Mouse (Mus musculus) hindbrain, embryonic 11.5 days (tissue): Measurements from ENCODE around the gene Pgf. TPM values are rescaled to one million over a fixed set of nuclear protein-coding genes. Genes with fewer than 3 reads are reported as not detected.
"Not testable (repeated sequence)": the region's sequence is repeated elsewhere in the genome, so short reads cannot be mapped to it uniquely, and the experiment has no call there.

ENCODE experiments used
- ATAC-seq: fragments of 200-750 bp; cut with Nextera tagmentation; 2 replicates; pipeline ENCODE4 v1.8.0; 2017; ENCODE audit warnings: mild to moderate bottlenecking, moderate TSS enrichment, moderate library complexity; ENCODE audit not compliant: low FRiP score
- DNase-seq: peaks from one replicate; pipeline ENCODE4 v3.0.0-alpha.2; 2015; ENCODE audit warnings: low spot score
- H3K27ac ChIP-seq: fragments of 300-500 bp; sonication (generic); 2 replicates; pipeline ENCODE4 v1.5.1; 2014; ENCODE audit warnings: mild to moderate bottlenecking, low read depth, low read length
- H3K27me3 ChIP-seq: fragments of 300-500 bp; sonication (generic); 2 replicates; pipeline ENCODE4 v1.6.1; 2014; ENCODE audit warnings: mild to moderate bottlenecking, low read length, moderate library complexity, mixed read lengths; ENCODE audit not compliant: control insufficient read depth, insufficient read depth
- H3K36me3 ChIP-seq: fragments of 300-500 bp; sonication (generic); 2 replicates; pipeline ENCODE4 v1.6.1; 2014; ENCODE audit warnings: mild to moderate bottlenecking, low read length, moderate library complexity, mixed read lengths; ENCODE audit not compliant: control insufficient read depth, insufficient read depth
- H3K4me1 ChIP-seq: fragments of 300-500 bp; sonication (generic); replicated peaks from 2 replicates; pipeline ENCODE4 v1.6.1; 2014; ENCODE audit warnings: low read length, mixed read lengths; ENCODE audit not compliant: control insufficient read depth, insufficient read depth
- H3K4me2 ChIP-seq: fragments of 300-500 bp; sonication (generic); replicated peaks from 2 replicates; pipeline ENCODE4 v1.6.1; 2014; ENCODE audit warnings: mild to moderate bottlenecking, low read depth, low read length
- H3K4me3 ChIP-seq: fragments of 300-500 bp; sonication (generic); 2 replicates; pipeline ENCODE4 v1.5.1; 2014; ENCODE audit warnings: low read depth, low read length
- H3K9ac ChIP-seq: fragments of 300-500 bp; sonication (generic); 2 replicates; pipeline ENCODE4 v1.6.1; 2014; ENCODE audit warnings: low read depth, low read length
- H3K9me3 ChIP-seq: fragments of 300-500 bp; sonication (generic); 2 replicates; pipeline ENCODE4 v1.6.1; 2016; ENCODE audit warnings: low read length; ENCODE audit not compliant: control insufficient read depth
- WGBS: fragments of 180-500 bp; shearing (Covaris S2); extraction: QIAGEN DNeasy Blood & Tissue Kit; methylation state at CpG from one replicate; pipeline ENCODE4 v1.1.7; 2014; 5-methylcytosine and 5-hydroxymethylcytosine counted together
- polyA plus RNA-seq: library from polyadenylated mRNA; unstranded; fragments of >200 nt; fragmentation: Nextera tagmentation; extraction: Ambion mirVana; gene quantifications from 2 replicates; pipeline ENCODE4 v1.2.1, GENCODE M21; 2014

Gene Pgf
- polyA plus RNA-seq, 1 experiment from 2014 or later = 7.8 TPM

- H3K27me3 ChIP-seq = peaks cover 5% of the 10 kb centered on the region; the same call in 1 of the 2 replicates
- H3K4me1 ChIP-seq = peaks cover 4% of the 10 kb centered on the region
- DNase-seq = no peak
- H3K4me2 ChIP-seq = no peak overlapping the region
- H3K4me3 ChIP-seq = no peak overlapping the region
- H3K27ac ChIP-seq = no peak overlapping the region
- WGBS = 29% methylated on average over 9 of the region's 11 CpGs
- no peaks in the 10 kb centered on the region for H3K36me3 ChIP-seq
- H3K9ac ChIP-seq = no peak overlapping the region
- no peaks in the 10 kb centered on the region for H3K9me3 ChIP-seq
- ATAC-seq = no peak
These were observed 31.2 kb downstream of the Pgf start for GRCm38 (mm10) chr12:85146355-85146754.

- peaks cover 4% of the 10 kb centered on the region for H3K4me1 ChIP-seq
- H3K27ac ChIP-seq = no peak overlapping the region
- no peak overlapping the region for H3K4me2 ChIP-seq
- no peaks in the 10 kb centered on the region for H3K36me3 ChIP-seq
- DNase-seq = no peak
- peaks cover 2% of the 10 kb centered on the region; the same call in 1 of the 2 replicates for H3K27me3 ChIP-seq
- no peak for ATAC-seq
- no peak overlapping the region for H3K9ac ChIP-seq
- H3K9me3 ChIP-seq = no peaks in the 10 kb centered on the region
- H3K4me3 ChIP-seq = no peak overlapping the region
- WGBS = 65% methylated on average over 9 of the region's 9 CpGs
These were observed 32.0 kb downstream of the Pgf start for GRCm38 (mm10) chr12:85145630-85146029.

- ATAC-seq = no peak
These were observed 32.8 kb downstream of the Pgf start for GRCm38 (mm10) chr12:85144821-85145220.

GRCm38 (mm10) chr12:85144276-85144675 lies 33.3 kb downstream of the Pgf start:
- WGBS = 67% methylated on average over 2 of the region's 2 CpGs
- not testable (repeated sequence) for ATAC-seq, H3K27me3 ChIP-seq, H3K4me1 ChIP-seq, H3K9me3 ChIP-seq, H3K9ac ChIP-seq, DNase-seq, H3K4me2 ChIP-seq, H3K4me3 ChIP-seq, H3K36me3 ChIP-seq, H3K27ac ChIP-seq

More at GRCm38 (mm10) chr12:85144821-85145220, 32.8 kb downstream of the Pgf start:
- Histone ChIP-seq H3K4me1 (peaks cover 4% of the 10 kb centered on the region; the same call in 1 of the 2 replicates), H3K4me3 (no peak overlapping the region), H3K9ac (no peak overlapping the region), H3K4me2 (no peak overlapping the region), H3K27ac (no peak overlapping the region), H3K36me3 (no peaks in the 10 kb centered on the region), H3K27me3 (no peaks in the 10 kb centered on the region), H3K9me3 (no peaks in the 10 kb centered on the region)
- no peak for DNase-seq
- 92% methylated on average over 4 of the region's 4 CpGs for WGBS

GRCm38 (mm10) chr12:85142803-85143202 lies 34.8 kb downstream of the Pgf start:
- Histone ChIP-seq H3K9ac (no peak overlapping the region), H3K4me1 (peaks cover 4% of the 10 kb centered on the region; the same call in 1 of the 2 replicates), H3K4me2 (no peak overlapping the region), H3K27me3 (no peaks in the 10 kb centered on the region), H3K27ac (no peak overlapping the region), H3K4me3 (no peak overlapping the region), H3K36me3 (no peaks in the 10 kb centered on the region), H3K9me3 (no peaks in the 10 kb centered on the region)
- ATAC-seq = peak; percentile 66; the same call in 1 of the 2 replicates
- 17% methylated on average over 4 of the region's 4 CpGs for WGBS
- DNase-seq = peak; percentile 91

GRCm38 (mm10) chr12:85141096-85141495 lies 36.5 kb downstream of the Pgf start:
- no peaks in the 10 kb centered on the region for H3K36me3 ChIP-seq
- H3K27ac ChIP-seq = no peak overlapping the region
- no peaks in the 10 kb centered on the region for H3K9me3 ChIP-seq
- H3K4me3 ChIP-seq = no peak overlapping the region
- H3K4me2 ChIP-seq = no peak overlapping the region
- no peaks in the 10 kb centered on the region for H3K27me3 ChIP-seq
- ATAC-seq (no peak), DNase-seq (no peak)
- 83% methylated on average over 6 of the region's 6 CpGs for WGBS
- no peak overlapping the region for H3K9ac ChIP-seq
- peaks cover 3% of the 10 kb centered on the region; the same call in 1 of the 2 replicates for H3K4me1 ChIP-seq

- WGBS = 46% methylated on average over 18 of the region's 18 CpGs
- ATAC-seq = no peak
- Histone ChIP-seq H3K4me3 (no peak overlapping the region), H3K4me1 (no peaks in the 10 kb centered on the region), H3K9ac (no peak overlapping the region), H3K27me3 (no peaks in the 10 kb centered on the region), H3K27ac (no peak overlapping the region), H3K9me3 (no peaks in the 10 kb centered on the region), H3K36me3 (no peaks in the 10 kb centered on the region), H3K4me2 (no peak overlapping the region)
- no peak for DNase-seq
These were observed 37.4 kb downstream of the Pgf start for GRCm38 (mm10) chr12:85140036-85140701.

GRCm38 (mm10) chr12:85136627-85137026 lies 41.0 kb downstream of the Pgf start:
- Histone ChIP-seq H3K9me3 (no peaks in the 10 kb centered on the region), H3K9ac (no peak overlapping the region), H3K4me3 (no peak overlapping the region), H3K27ac (no peak overlapping the region), H3K4me1 (no peaks in the 10 kb centered on the region), H3K36me3 (0 out of 2 replicates have a peak, but pooled peaks cover 3% of the 10 kb centered on the region), H3K4me2 (no peak overlapping the region), H3K27me3 (no peaks in the 10 kb centered on the region)
- ATAC-seq = no peak
- WGBS = 85% methylated on average over 4 of the region's 4 CpGs
- DNase-seq = no peak
